Mouse (Mus musculus) left cerebral cortex, adult 8-10 months (tissue): Measurements from ENCODE around the gene Cfap43. TPM values are rescaled to one million over a fixed set of nuclear protein-coding genes. Genes with fewer than 3 reads are reported as not detected.

Source experiments
- DNase-seq, 2 experiments: peaks; one replicate each; pipeline ENCODE4 v3.0.0; 2022; ENCODE audit warnings: low spot score in 2 of 2
- total RNA-seq, 4 experiments: library from RNA; stranded (reverse); gene quantifications; 2 replicates each; pipeline ENCODE4 v1.2.4; 2022

Gene Cfap43
- total RNA-seq, 4 experiments from 2014 or later, result 0.46 to 1.2 (median 0.99) TPM

DNA sequence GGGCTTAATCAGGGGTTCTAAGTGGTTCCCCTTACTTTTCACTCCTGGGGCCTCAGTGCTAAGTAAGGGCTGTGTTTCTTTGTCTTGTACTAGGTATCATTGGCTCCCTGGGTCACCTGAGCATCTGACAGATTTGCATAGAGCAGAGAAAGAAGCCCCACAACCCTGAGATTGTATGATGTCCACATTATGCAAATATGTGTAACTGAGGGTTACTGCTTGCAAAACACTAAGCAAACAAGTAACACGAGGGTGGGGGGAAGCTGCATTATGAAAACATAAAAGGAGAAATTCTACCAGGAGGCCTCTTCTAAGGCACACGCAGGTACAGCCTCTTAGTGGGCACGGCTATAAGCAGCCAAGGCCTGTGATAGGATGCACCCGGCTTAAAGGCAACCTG is 3.8 kb downstream of the Cfap43 start:
- DNase-seq, result no peak

- no peak for DNase-seq
Observed at GRCm38 (mm10) chr19:47914191-47914590, 4.9 kb downstream of the Cfap43 start.

- no peak for DNase-seq
Observed at GRCm38 (mm10) chr19:47913344-47913743, 5.7 kb downstream of the Cfap43 start.

GRCm38 (mm10) chr19:47910751-47911150 is 8.3 kb downstream of the Cfap43 start:
- no peak for DNase-seq

DNA sequence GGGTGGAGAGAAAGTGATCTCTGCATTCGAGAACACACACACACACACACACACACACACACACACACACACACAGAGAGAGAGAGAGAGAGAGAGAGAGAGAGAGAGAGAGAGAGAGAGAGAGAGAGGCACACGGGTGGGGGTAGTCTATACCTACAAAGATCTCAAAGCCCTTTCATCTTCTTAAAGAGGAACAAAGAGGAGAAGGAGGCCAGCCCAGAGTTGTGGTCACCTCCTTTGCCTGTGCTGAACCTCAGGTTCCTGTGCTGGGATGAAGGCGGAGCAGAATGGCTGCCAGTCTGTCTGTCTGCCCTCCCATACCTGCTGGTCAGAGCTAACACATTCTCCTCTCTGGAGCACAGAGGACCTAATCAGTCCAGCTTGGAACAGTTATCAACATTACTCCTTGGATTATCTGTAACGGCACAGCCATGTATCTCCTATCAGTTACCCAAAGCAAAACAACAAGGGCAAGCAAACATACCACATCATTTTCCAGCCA is 8.9 kb downstream of the Cfap43 start:
- DNase-seq, result no peak

DNA sequence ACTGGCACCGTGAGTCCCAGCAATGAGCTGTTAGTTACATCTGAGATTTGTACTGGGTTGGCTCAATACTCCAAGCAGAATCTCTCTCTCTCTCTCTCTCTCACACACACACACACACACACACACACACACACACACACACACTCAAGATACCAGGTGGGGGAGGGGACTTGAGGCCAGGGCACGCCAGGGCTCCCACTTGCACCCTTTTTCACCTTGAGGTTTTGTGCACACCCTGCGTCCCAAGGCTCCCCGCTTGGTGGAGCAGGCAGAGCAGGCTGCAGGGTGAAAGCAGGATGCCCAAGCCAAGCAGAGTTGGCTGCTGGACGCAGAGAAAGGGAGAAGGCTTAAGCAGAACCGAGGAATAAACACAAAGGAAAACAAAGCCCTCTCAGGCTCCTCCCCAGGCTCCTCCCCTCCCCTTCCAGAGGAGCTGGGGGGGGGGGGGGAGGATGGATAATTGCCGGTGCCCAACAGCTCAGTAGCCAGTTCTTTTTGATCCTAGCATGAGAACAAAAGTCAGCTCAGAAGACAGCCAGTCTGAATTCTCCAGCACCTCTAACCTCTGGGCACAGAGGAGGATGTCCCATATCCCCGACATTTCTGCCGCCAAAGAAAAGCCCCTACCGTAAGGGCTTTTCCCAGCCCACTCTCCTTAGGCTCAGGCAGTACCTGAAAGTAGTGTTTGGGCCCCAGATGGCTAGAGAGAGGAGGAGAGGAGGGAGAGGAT is 9.5 kb downstream of the Cfap43 start:
- DNase-seq, result no peak

DNA sequence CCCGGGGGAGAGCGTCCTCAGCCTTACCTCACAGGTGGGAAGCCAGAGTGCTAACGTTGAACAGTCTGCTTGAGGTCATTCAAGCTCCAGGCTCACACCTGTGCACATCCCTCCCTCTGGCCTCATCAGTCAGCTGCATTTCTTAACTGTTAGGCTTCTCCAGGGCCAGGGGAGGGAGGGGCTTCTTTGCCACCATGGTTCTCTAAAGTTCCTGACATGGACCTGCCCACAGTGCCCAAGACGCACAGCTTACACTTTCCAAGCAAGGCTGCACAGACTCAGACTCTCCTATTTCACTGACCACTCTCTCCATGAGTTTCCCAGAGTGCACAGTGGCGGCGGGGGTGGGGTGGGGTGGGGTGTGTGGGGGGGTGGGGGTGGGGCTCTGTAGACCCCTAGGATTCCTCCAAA is 10.1 kb downstream of the Cfap43 start:
- no peak for DNase-seq

DNA sequence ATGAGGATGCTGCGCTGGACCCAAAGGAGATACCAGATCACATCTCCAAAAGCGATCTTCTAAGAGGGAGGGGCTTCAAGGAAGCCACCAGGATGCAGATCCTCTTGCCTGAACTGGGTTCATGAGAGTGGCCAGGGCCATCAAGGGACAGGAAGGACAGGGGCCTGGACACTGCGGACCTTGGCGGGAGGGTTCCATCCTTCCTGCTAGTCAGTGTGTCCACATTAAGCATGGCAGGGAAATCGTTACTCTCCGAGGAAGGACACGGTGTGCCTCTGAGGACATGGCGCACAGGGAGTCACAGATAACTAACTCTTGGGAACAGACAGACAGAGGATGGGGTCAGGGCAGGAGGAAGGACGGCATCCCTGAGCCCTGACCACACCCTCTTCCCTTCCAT is 11.5 kb downstream of the Cfap43 start:
- no peak for DNase-seq

- no peak for DNase-seq
Observed at GRCm38 (mm10) chr19:47905603-47906002, 13.5 kb downstream of the Cfap43 start.

GRCm38 (mm10) chr19:47905081-47905480 is 14.0 kb downstream of the Cfap43 start:
- no peak for DNase-seq

- no peak for DNase-seq
Observed at GRCm38 (mm10) chr19:47903679-47904078, 15.4 kb downstream of the Cfap43 start.

DNA sequence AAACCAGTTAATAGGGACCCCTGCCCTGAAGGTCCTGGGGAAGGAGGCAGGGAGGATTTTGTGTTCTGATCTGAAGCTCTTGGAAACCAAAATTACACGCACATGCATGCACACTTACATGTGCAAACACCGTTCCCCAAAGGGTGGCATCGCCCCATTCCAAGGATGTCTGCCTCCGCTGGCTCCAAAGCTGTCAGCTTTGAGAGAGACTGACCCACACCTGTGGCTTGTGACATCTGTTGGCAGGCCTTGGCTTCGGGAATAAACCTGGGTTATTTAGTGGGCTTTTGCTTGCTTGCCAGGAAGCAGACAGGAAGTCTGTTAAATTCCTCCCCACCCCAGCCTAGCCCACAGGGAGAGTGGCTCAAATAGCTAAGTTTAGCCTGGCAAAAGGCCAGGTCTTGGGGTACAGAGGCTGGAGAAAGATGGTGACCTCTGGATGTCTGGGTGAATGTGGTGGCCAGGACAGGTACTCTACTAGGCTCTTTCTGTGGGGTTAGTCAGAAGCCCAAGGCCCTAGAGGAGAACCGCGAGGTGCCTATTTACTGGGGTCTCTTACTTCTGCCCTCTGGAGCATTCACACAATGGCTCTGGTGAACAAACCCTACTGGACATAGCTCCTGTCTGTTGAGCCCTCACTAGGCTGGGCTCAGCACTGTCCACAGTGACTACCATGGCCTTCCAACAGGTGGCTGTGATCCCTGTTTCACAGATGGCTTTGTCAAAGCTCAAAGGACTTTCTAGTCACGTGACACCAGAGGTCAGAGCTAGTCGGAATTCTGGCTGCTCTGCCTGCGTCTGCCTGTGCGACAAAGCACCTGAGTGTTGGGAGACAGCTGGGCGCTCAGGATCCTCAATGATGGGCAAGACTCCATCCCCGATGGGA is 16.5 kb downstream of the Cfap43 start:
- DNase-seq, result no peak

GRCm38 (mm10) chr19:47900558-47900957 is 18.5 kb downstream of the Cfap43 start:
- DNase-seq, result no peak

DNA sequence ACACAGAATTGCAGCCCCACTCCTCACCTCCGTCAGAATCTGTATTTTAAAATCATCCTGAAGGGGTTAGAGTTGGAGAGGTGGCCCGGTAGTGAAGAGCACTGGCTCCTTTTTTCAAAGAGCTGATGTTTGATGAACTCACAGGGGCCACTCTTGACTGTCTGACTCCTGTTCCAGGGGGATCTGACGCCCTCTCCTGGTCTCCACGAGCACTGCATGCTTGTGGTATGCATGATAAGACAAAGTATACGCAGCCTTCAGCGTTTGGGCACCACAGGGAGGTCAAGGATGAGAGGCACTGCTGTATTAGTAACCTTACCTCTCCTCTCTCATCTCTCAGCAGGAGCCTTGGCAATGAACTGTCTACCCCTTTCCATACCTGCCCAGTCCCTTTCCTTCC is 19.1 kb downstream of the Cfap43 start:
- no peak for DNase-seq

- DNase-seq, result no peak
Observed at GRCm38 (mm10) chr19:47898472-47899079, 20.5 kb downstream of the Cfap43 start.

DNA sequence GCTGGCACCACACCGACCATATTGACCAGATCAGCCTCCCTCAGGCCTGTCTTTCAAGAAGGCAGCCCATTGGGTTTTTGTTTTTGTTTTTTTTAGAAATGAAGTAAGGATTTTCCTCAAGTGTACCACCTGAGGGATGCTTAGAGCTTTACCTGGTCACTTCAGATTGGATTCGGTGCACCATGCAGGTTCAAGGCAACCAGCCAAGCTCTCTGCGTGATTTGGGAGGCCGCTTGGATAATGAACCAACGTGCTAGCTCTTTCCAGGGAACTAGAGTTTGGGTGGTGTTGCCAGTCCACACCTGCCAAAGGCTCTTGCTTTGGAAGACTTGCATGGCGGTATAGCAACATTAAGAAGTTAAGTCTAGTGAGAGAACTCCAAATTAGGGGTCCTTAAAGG is 26.0 kb downstream of the Cfap43 start:
- DNase-seq, result no peak

DNA sequence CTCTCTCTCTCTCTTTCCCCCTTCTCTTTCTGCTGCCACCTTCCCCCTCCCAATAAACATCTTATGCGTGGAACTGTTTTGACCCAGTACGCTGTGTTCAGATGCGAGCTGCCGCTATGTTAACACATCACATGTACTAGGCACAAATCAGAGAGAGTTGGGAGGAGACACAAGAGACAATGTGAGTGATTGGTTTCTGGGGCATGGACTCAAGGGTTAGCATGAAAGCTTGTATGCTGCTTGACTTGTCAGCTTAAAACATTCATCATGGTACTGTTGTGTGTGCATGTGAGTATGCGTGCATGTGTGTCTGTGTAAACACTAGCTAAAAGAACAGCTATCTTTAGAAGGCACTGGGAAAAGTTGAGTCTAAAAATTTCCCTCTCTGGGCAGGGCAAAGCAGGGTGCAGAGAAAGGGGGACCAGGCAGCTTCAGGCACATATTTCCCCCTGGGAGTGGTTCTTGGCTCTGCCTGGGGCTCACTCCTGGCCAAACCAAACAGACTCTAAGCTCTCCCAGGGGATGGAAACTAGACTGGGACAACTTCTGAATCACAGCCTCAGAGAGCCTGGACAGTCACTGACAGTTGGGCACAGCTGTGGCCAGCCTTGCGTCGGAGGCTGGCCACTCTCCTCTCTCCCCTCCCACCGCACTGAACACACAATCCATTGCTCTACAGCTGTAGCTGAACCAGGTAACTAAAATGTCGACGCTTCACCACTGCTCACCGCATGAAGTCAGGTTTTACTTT is 27.4 kb downstream of the Cfap43 start:
- no peak for DNase-seq

GRCm38 (mm10) chr19:47890489-47891130 is 28.5 kb downstream of the Cfap43 start:
- no peak for DNase-seq

DNA sequence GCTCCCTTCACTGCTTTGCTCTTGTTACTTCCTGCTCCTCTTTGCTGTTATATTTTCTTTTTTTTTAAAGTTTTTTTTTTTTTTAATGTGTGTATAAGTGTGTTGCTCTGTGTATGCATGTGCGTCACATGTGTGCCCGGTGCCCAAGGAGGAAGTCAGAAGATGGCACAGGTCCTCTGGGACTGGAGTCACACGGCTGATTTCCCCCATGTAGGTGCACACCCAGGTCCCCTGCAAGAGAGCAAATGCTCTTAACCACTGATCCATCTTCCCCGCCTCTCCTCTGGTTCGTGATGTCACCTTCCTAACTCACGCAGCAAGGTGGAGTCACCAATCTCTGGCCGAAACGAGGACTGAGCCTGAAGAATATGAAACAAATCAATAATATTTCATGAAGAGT is 31.1 kb downstream of the Cfap43 start:
- DNase-seq, result no peak

GRCm38 (mm10) chr19:47887417-47887816 is 31.7 kb downstream of the Cfap43 start:
- DNase-seq, result no peak

DNA sequence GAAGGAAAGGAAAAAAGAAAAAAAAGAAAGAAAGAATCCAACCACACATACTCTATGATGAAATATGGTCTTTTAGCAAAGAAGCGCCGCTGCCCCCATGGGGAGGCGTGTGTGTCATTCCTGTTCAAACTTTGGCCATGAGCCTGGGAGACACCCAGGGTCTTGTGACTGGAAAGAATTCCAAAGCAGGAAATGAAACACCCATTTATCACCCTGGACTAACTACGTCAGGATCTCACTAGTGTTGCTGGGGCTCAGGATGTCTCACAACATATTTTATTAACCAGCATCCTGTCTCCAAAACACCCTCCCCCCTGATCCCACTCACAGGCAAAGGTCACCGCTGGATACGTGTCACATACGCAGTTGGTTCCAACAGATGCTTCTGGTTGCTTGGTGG is 32.5 kb downstream of the Cfap43 start:
- no peak for DNase-seq
